Mouse (Mus musculus) common myeloid progenitor, adult 5-6 weeks (primary cell): Measurements from ENCODE around the gene Cenpf. TPM values are rescaled to one million over a fixed set of nuclear protein-coding genes. Genes with fewer than 3 reads are reported as not detected.
"Not testable (repeated sequence)": the region's sequence is repeated elsewhere in the genome, so short reads cannot be mapped to it uniquely, and the experiment has no call there.

Source experiments
- ATAC-seq: replicated peaks from 2 replicates; pipeline ENCODE4 v1.8.0; 2016; ENCODE audit warnings: low read depth, mild to moderate bottlenecking, moderate TSS enrichment, inconsistent platforms; ENCODE audit not compliant: poor library complexity, severe bottlenecking
- total RNA-seq: library from RNA; stranded (forward); fragments of 200-1000, 187-1606 nt; gene quantifications from 2 replicates; pipeline ENCODE4 v1.2.3, GENCODE M21; 2017

Cenpf gene
- total RNA-seq, 1 experiment from 2014 or later, result 83.6 TPM

DNA sequence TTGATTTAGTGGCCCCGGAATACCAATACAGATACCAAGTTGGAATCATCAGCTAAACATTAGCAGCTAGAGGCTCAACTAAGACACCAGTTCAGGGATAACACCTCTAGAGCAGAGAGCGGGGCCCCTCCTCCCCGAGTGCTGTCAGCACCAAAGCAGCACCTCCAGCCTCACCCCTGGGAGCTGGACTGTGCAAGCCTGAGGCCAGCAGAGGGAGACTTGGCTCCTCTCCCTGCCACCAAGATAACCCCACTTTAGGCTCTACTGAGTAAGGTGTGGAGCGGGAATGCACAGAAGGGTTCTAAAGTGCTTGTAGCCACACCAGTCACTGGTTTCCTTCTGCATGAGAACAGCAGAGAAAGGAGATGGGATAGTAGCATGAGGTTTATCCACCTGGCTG, 10.5 kb upstream of the Cenpf start:
- ATAC-seq, result 0 out of 2 replicates have a peak, but pooled peaks have one; percentile 33

DNA sequence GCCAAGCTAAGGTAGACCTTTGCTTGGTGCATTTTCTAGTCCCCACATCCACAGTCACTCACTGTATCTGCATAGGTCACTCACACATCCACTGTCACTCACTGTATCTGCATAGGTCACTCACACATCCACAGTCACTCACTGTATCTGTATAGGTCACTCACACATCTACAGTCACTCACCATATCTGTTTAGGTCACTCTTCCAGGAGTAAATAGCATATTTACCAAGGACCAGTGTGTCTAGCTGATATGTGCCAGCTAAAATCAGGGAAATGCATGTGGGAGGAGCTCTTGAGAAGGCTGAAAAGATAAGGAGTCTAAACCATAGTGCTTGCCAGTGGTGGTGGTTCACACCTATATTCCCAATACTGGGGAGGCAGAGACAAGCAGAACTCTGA, 7.4 kb upstream of the Cenpf start:
- no peak; the same call in 1 of the 2 replicates for ATAC-seq

DNA sequence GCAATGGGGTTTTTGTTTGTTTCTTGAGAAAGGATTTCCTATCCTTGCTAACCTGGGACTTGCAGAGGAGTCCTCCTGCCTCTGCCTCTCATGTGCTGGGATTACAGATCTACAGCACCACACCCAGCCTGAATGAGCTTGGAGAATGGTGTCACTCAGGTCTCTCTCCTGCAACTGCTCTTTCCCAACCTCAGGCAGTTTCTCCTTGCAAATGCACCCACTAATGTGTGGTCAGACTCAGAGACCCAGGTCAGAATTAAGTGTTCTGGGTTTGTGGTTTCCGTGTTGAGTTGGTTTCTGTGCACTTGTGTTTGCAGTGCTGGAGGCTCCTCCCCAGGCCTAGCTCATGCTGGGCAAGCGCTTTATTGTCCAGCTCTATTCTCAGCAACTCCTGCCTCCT, 6.5 kb upstream of the Cenpf start:
- ATAC-seq, result peak; percentile 39; the same call in 1 of the 2 replicates

DNA sequence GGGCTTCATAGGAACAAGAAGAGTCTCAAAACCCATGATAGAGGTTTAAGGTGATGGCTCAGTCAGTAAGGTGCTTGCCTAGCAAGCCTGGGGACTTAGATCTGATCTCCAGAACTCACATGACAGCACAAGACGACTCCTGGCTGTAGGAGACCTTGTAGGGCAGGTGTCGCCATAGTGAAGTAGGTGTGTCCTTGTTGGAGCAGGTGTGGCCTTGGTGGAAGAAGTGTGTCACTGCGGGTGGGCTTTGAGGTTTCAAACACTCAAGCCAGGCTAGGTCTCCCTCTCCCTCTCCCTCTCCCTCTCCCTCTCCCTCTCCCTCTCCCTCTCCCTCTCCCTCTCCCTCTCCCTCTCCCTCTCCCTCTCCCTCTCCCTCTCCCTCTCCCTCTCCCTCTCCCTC, 4.6 kb upstream of the Cenpf start:
- not testable (repeated sequence) for ATAC-seq

DNA sequence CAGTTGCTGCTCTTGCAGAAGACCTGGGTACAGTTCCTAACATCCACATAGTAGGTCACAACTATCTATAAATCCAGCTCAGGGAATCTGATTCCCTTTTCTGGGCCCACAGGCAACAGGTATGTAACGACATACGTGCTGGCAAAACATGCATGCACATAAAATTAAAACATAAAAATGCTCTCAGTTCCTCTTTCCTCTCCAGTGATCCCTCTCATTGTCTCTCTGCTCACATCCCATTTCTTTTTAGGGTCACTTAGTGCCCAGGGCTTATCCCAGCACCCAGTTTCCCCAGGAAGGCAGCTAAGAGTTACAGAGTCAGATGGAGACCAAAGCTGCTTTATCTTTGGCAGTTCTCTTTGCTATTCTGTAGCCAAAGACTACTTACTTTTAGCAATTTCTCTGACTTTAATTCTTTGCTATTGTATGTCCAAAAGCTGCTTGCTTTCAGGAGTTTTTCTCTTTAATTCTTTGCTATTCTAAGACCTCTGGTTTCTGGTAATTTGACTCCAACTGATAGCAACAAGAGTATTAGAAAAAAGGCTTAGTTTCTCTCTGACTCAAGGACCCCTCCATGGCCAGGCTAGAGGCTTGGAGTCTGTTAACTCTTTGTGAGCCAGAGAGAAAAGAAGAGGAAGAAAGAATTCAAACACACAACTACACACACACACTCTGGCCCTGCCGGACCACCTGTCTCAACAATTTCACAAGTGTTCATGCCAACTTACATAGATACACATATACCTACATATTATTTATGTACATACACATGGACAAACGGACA, 1.4 kb upstream of the Cenpf start:
- peak; percentile 7; the same call in 1 of the 2 replicates for ATAC-seq

DNA sequence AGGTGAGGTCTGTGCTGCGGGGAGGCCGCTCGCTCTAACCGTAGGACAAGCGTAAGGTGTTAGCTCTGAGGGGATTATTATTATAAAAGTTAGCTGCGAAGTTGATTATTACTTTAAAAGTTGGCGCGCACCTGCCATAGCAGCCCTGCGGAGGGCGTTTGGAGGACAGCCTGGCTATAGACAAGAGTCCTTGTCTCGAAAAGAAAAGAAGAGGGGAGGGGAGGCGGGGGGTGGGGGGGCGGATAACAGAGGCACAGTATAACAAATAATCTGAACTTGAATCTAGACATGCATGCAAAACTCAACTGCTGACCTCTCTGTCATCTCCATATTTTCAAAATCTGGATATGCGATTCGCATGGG, 483 bp upstream of the Cenpf start:
- no peak for ATAC-seq

DNA sequence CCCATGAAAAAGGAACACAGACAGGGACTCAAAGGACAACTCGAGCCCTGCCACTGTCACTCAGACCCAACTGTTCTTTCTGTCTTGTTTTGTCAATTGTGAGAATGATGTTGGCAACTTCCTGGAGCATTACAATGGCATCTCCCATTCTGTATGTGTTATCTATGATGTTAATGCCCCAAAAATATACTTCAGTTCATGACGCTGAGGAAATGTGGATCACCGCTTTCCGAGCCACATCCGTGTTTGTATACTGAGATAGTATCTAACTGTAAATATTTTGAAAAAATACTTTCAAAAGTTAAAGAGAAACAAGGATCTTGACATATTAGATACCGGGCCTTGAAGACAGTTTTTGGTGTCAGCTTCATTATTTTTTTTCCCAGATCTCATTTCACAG, 1.9 kb downstream of the Cenpf start:
- ATAC-seq, result no peak

DNA sequence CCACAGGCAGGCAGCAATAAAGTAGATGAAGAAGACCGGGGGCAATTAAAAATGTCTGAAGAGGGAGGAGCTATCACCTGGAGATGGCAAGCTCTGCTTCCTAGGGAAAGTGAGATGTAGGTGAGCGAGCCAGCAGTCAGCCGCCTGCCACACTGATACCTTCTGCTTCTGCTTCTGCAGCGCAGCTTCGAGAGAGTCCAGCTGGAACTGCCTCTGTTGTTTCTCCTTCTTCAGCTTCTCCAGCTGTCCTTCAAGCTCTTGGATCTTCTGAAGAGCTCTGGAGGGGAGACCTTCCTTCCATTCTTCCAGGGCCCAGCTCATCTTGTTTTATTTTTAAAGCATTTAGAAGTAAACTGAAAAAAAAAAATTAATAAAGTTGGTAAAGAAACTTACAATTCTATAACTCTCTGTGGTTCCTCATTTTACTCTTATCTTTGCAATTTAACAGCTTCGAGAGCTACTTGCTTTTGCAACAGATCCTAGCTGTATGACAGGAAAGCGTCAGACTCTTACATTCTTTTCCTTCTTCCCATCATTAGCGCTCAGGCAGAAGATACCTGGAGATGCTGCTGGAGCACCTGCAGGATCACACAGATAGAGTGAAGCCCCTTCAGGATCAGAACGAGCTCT, 3.0 kb downstream of the Cenpf start:
- no peak for ATAC-seq

DNA sequence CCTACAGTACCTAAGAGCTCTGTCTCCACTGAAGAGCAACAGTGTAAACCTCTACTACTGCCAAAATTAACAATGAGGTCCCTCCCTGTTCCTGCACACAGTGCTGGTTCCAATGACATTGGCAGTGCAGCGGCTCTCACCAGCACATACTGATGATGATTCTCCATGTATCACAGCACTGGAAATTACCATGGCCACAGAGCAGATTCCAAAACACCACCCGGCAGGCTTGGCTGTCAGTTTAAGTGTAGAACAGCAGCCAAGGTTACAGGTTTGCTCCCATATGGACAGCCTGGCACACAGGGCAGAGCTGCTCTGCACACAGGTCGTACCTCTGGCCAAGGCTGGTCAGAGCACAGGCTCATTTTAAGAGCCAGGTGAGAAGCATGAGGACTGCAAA, 8.3 kb downstream of the Cenpf start:
- ATAC-seq, result no peak

DNA sequence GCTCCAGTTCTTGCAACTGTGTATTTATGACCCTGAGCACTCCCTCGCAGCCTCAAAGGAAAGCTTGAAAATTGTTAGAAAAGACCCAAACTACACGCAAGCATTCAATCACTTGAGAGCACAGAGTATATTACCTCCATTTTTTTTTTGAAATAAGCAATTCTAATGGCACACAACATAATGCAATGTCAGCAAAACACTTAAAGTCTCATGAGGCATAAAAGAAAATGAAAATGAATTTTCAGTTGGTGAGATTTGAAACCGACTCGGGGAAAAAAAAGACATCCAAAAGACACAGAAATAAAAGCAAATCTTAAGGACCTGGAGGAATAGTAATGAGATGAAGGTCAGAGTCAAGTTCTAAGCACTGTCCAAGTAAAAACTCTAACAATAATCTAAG, 11.9 kb downstream of the Cenpf start:
- no peak for ATAC-seq

DNA sequence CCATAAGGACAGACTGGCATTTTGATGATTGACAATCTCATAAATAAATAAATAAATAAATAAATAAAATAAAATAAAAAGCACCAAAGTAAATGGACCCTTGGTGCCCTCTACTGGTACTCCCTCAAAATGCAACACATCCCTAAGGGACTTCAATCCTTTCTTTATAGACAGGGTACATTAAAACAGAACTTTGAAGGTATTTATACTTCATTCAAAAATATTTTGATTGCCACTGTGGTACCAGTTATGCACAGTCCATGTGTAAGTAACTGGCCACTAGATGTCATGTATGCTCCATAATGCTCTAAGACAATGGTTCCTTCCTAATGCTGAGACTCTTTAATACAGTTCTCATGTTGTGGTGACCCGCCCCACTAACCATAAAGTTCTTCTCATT, 12.5 kb downstream of the Cenpf start:
- peak; percentile 72 for ATAC-seq

DNA sequence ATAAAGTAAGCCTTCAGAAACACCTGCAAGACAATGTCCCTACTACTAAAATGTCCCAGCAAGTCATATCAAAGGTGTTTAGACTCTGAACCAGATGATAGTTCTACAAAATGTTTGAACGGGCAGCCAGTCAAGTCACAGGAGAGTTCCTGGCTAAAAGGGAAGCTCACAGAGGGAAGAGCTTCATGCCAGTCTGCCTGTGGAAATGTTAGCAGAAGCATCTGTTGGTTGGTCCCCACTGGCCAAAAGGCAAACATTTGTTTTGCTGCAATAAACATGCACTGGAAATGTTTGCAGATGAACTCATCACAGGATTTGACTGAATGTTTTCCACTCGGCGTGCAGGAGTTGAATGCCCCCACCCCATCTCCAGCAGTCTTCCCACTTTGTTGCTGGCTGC, 21.9 kb downstream of the Cenpf start:
- no peak for ATAC-seq

DNA sequence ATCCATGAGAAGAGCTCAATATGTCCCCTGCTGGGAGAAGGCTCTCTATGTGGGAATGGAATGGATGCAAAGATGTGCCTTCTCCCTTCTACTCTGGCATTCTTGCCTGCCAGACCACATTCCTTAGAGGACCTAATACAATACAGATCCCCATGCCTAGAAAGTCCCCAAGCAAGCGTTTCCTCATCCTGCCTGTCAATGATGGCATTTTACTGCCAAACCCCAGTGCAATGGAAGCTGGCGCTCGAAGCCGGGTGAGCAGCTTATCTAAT, 23.1 kb downstream of the Cenpf start:
- no peak for ATAC-seq

DNA sequence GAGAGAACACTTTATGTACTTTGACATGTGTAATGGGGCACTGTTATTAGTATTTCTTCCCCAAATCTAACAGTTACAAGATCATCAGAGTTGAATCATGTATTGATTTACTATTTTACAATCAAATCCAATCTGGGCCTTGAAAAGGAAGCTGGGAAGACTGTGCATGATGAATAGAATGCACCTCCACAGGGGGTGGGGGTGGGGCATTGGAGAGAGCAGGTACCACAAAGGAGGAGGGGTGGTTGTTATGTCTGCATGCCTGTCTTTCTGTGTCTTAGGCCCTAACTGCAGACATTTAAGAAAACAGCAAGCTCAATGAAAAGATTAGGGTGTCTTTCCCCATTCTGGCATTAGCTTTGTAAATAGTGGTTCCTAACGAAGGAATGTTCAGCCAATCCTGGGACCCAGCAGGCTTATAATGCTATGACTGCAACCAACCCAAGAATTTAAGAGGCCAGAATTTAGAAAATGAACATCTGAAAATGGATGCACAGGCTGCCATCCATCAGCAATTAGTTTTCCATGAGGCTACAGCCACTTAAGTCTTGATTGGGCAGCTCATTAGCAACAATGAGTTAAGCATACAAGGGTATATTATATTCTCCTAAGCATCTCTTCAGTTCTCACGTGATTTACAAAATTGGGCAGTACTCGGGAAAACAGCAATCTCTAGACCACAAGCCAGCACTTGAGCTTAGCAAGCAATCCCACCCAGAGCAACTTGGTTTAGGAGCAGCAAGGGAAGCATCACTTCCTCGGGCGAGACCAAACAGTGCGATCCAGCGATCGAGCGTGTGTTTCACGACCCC, 23.6 kb downstream of the Cenpf start:
- no peak for ATAC-seq

DNA sequence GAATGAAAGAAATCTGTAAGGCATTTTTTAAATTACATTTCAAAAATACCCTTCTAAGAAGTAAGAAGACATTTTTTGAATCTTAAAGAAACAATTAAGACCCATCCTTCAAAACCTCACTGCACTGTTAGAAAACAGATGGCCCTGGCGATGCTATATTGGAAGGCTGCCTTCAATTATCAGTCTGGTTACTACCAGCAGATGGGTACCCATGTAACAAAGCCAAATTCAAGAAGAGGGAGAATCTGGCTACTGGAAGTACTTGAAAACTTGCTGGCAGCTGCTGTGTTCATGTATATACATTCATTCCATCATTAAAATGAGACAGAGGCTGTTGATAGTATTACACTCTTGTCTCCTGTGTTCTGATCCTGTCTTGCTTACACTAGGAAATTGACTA, 24.4 kb downstream of the Cenpf start:
- ATAC-seq, result no peak

DNA sequence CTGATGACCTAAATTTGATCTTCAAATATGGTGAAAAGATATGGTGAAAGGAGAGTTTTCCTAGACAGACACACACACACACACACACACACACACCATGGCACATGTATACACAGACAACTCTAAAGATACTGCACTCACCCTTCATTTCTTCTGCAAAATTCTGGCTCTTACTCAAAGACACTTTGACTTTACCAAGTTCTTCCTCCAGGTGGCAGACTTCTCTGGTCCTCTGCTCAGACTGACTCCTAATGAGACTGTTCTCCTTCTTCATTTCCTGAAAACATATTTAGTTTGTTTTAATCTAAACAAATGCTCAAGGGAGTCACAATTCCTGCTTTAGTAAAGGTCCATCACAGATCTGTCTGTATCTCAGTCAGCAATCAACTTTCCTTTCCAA, 26.0 kb downstream of the Cenpf start:
- ATAC-seq, result peak; percentile 76

DNA sequence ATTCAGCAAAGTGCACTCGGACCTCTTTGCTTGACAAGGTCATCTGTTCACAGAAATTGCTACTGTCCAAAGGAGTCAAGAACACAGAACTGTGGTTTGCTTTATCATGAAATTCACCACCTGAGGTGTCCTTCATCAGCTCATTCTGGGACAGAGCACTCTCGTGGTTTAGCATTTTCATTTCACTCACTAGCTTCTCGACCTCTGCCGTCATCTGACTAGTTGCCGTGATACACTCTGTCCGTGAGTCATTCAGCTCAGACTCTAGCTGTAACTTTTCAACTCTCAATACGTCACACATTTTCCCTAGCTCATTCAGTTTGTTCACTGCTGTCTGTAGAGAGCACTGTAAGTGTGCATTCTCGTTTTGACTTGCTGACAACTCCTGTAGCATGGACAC, 30.5 kb downstream of the Cenpf start:
- no peak for ATAC-seq

DNA sequence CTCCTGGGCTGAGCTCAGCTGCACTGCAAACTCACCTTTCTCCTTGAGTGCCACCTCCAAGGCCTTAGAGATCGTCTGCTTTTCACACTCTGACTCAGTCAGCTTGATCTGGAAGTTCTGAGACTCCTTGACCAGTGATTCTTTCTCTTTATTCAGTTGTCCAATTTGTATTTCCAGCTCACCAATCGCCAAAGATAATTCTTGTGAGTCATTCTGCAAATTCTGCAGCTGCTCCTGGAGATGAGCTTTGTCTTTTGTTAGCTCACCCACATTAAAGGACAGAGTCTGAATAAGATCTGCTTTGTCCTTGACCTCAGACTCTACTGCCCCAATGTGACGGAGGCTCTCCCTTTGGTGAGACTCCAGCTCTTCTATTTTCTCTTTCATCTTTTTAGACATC, 34.1 kb downstream of the Cenpf start:
- ATAC-seq, result no peak

DNA sequence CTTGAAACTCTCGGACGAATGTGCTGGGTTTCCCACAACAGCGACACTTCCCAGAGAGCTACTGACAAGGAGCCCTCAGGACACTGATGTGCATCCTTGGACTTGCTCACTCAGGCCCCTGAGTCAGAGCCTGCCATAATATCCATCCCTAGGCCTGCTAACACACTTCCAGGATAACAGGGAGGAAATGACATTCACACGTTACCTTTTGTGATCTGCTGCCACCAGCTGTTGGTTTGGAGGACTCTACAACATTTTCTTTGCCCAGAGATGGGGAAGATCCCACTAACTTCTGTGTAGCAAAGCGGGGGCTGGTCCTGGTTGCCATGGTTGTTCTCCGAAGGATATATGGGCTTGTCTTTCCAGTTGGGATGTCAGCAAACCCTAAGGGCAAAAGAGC, 41.3 kb downstream of the Cenpf start:
- no peak for ATAC-seq

DNA sequence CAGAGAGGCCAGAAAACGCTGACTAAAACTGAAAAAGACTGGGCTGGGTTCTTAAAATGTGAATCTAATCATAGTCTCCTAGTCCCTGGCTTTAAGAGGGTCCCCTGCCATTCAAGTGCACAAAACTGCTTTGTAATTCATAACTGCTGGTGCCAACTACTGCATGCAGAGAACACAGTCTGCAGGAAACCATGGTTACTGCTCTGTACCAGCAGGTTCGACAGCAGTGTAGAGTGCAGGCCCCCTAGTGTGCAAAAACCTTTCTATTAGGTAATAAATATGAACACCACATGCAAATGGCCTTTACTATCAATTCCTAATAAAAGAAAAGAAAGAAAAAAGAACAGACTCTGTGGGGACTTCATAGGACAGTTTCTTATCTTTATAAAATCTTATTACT, 42.5 kb downstream of the Cenpf start:
- ATAC-seq, result no peak

DNA sequence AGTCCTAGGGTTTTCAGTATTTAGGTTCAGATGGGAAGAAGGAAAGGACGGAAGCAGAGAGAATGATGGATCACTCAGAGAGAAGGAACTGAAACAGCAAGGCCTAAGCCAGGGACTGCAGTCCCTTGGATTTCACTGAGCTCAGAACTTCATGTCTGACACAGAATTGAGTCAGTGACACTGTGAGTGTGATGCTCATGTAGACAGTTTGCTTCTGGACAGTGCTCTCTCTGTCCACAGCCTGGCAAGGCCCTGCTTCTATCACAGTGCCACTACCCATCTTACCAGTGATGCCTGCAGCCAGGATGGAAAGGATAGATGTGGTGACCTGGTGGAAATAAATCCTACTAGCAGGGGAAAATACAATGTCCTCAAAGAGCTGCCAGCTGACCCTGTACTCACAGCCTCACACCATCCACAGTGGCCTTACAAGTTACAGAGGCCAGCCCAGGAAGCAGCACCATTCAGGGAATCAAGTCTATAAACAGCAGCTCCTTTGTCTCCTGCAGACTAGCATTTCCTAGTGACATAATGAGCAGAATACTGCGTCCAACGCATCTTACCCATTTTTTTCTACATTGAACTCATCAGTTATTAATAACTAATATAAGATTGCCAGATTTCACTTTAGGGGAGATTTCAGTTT, 43.1 kb downstream of the Cenpf start:
- no peak for ATAC-seq
